Mouse (Mus musculus) stomach, embryonic 15.5 days (tissue): ENCODE data around the gene Selenow. TPM values are rescaled to one million over a fixed set of nuclear protein-coding genes. Genes with fewer than 3 reads are reported as not detected.

Source experiments
- ATAC-seq: fragments of 200-750 bp; cut with Nextera tagmentation; 2 replicates; pipeline ENCODE4 v1.8.0; 2017; ENCODE audit warnings: low read depth, moderate number of reproducible peaks, moderate TSS enrichment; ENCODE audit not compliant: insufficient read depth, low FRiP score
- H3K27ac ChIP-seq: fragments of 300-500 bp; sonication (generic); 2 replicates; pipeline ENCODE4 v1.5.1; 2015; ENCODE audit warnings: mild to moderate bottlenecking, inconsistent platforms
- H3K27me3 ChIP-seq: fragments of 300-500 bp; sonication (generic); replicated peaks from 2 replicates; pipeline ENCODE4 v1.6.1; 2015; ENCODE audit warnings: inconsistent platforms
- H3K36me3 ChIP-seq: fragments of 300-500 bp; sonication (generic); 2 replicates; pipeline ENCODE4 v1.6.1; 2015; ENCODE audit warnings: inconsistent platforms
- H3K4me1 ChIP-seq: fragments of 300-500 bp; sonication (generic); 2 replicates; pipeline ENCODE4 v1.6.1; 2015; ENCODE audit warnings: inconsistent platforms
- H3K4me2 ChIP-seq: fragments of 300-500 bp; sonication (generic); 2 replicates; pipeline ENCODE4 v1.6.1; 2015; ENCODE audit warnings: mild to moderate bottlenecking, inconsistent platforms
- H3K4me3 ChIP-seq: fragments of 300-500 bp; sonication (generic); replicated peaks from 2 replicates; pipeline ENCODE4 v1.5.1; 2015; ENCODE audit warnings: inconsistent platforms
- H3K9ac ChIP-seq: fragments of 300-500 bp; sonication (generic); 2 replicates; pipeline ENCODE4 v1.6.1; 2015; ENCODE audit warnings: inconsistent platforms
- H3K9me3 ChIP-seq: fragments of 300-500 bp; sonication (generic); 2 replicates; pipeline ENCODE4 v1.6.1; 2016; ENCODE audit warnings: inconsistent platforms
- WGBS: fragments of 180-500 bp; shearing (Covaris S2); methylation state at CpG from one replicate; pipeline ENCODE4 v1.1.7; 2015; 5-methylcytosine and 5-hydroxymethylcytosine counted together
- polyA plus RNA-seq: library from polyadenylated mRNA; unstranded; fragments of >200 nt; fragmentation: Nextera tagmentation; extraction: Ambion mirVana; gene quantifications from 2 replicates; pipeline ENCODE4 v1.2.1, GENCODE M21; 2015

The Selenow gene
- polyA plus RNA-seq, 1 experiment from 2014 or later, result 686 TPM

DNA sequence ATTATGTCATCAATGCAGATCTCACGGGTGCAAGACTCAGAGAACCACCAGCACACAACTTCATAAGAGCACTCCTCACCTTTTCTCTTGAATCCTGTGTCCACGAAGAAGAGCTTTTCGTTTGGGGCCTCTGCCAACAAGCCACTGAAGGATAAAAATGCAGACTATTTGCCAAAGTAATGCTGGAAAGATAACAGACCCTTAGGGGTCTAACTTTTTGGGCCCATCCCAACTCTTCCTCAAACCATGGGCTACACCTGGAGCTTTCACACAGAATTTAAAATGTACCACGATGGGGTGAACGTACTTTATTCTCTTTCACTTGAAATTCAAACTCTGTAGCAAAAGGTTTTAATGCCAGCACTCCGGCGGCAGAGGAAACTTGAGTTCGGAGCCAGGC, 23.0 kb upstream of the Selenow start:
- peak overlapping the region; percentile 88 for H3K4me3 ChIP-seq
- H3K4me1 ChIP-seq, result peaks cover 36% of the 10 kb centered on the region
- no peaks in the 10 kb centered on the region for H3K27me3 ChIP-seq
- H3K36me3 ChIP-seq, result peaks cover 45% of the 10 kb centered on the region
- H3K9me3 ChIP-seq, result no peaks in the 10 kb centered on the region
- no peak for ATAC-seq
- peak overlapping the region; percentile 78 for H3K9ac ChIP-seq
- H3K27ac ChIP-seq, result peak overlapping the region; percentile 98
- WGBS, result 6% methylated on average over 8 of the region's 8 CpGs
- peak overlapping the region; percentile 75 for H3K4me2 ChIP-seq

DNA sequence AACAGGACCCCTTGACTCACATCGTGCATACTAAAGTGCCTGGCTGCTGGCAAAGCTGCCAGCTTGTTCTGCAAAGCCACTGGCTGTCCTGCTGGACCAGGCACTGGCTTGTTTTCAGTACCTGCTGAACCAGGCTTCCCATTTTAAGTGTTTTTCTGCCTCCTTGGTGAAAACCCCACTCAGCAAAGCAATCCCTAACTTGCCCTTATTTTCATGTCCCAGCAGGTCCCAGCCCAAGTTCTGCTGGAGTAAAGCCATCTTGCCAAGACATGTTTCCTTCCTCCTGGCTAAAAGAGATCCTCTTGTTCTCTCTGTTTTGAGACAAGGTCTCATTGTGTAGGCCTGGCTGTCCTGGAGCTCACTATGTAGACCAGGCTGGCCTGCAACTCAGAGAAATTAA, 22.1 kb upstream of the Selenow start:
- Histone ChIP-seq H3K4me2 (peak overlapping the region; percentile 16; the same call in 1 of the 2 replicates), H3K9me3 (no peaks in the 10 kb centered on the region), H3K27ac (0 out of 2 replicates have a peak overlapping the region, but pooled peaks have one; percentile 54), H3K4me1 (peaks cover 33% of the 10 kb centered on the region), H3K27me3 (no peaks in the 10 kb centered on the region), H3K4me3 (0 out of 2 replicates have a peak overlapping the region, but pooled peaks have one; percentile 3), H3K9ac (no peak overlapping the region), H3K36me3 (peaks cover 50% of the 10 kb centered on the region)
- no peak for ATAC-seq
- WGBS, result 69% methylated on average over 1 of the region's 1 CpGs

- no peaks in the 10 kb centered on the region for H3K9me3 ChIP-seq
- no peak for ATAC-seq
- no peak overlapping the region for H3K9ac ChIP-seq
- H3K36me3 ChIP-seq, result peaks cover 72% of the 10 kb centered on the region
- no peak overlapping the region for H3K27ac ChIP-seq
- 96% methylated on average over 3 of the region's 3 CpGs for WGBS
- H3K4me2 ChIP-seq, result no peak overlapping the region
- no peaks in the 10 kb centered on the region for H3K27me3 ChIP-seq
- H3K4me3 ChIP-seq, result no peak overlapping the region
- H3K4me1 ChIP-seq, result no peaks in the 10 kb centered on the region
Observed at GRCm38 (mm10) chr7:15938621-15939020, 16.4 kb upstream of the Selenow start.

DNA sequence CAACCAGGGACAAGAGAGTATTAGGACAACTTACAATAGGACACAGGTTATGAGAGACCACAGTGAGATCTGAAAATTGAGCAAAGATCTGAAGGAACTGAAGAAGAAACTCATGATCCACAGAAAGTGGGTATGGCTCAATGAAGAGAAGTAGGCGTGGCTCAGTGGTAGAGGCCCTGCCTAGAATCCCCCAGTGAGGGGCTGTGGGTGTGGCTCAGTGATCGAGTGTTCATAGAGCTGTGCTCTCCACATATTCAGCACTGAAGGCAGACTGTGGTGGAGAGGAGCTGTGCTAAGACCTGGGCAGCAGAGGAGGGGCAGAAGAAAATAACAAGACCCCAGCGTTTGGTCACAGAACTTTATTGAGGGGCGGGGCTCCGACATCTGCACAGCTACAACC, 15.3 kb upstream of the Selenow start:
- Histone ChIP-seq H3K27me3 (no peaks in the 10 kb centered on the region), H3K4me3 (no peak overlapping the region), H3K9me3 (no peaks in the 10 kb centered on the region), H3K27ac (no peak overlapping the region), H3K4me1 (no peaks in the 10 kb centered on the region), H3K4me2 (no peak overlapping the region), H3K9ac (no peak overlapping the region), H3K36me3 (peaks cover 61% of the 10 kb centered on the region)
- 82% methylated on average over 5 of the region's 5 CpGs for WGBS
- ATAC-seq, result no peak

GRCm38 (mm10) chr7:15933437-15934359, 11.5 kb upstream of the Selenow start:
- 0 out of 2 replicates have a peak, but pooled peaks have one; percentile 42 for ATAC-seq
- H3K36me3 ChIP-seq, result peaks cover 25% of the 10 kb centered on the region
- 39% methylated on average over 16 of the region's 16 CpGs for WGBS
- H3K4me1 ChIP-seq, result no peaks in the 10 kb centered on the region
- H3K4me3 ChIP-seq, result no peak overlapping the region
- no peaks in the 10 kb centered on the region for H3K9me3 ChIP-seq
- no peak overlapping the region for H3K9ac ChIP-seq
- H3K27ac ChIP-seq, result 0 out of 2 replicates have a peak overlapping the region, but pooled peaks have one; percentile 12
- no peak overlapping the region for H3K4me2 ChIP-seq
- H3K27me3 ChIP-seq, result no peaks in the 10 kb centered on the region

DNA sequence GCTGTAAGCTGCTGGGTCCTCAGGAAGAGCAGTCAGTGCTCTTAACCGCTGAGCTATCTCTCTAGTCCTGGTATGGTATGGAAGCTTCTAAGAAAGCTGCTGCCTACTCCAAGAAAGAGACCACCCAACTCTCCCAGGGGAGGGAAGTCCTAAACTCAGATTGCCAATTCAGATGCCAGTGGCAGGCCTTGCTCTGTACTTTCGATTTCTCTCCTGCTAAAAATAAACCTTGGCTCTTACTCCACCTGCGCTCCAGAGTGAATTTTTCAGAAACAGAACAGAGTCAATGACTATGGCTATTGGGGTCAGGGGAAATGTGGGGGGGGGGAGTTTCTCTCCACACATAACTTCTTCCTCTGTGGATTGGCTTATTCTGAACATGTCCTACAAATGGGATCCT, 9.4 kb upstream of the Selenow start:
- H3K9me3 ChIP-seq, result no peaks in the 10 kb centered on the region
- H3K27ac ChIP-seq, result no peak overlapping the region
- no peak for ATAC-seq
- H3K27me3 ChIP-seq, result no peaks in the 10 kb centered on the region
- no peak overlapping the region for H3K4me2 ChIP-seq
- 0 out of 2 replicates have a peak, but pooled peaks cover 6% of the 10 kb centered on the region for H3K36me3 ChIP-seq
- H3K4me1 ChIP-seq, result no peaks in the 10 kb centered on the region
- 63% methylated on average over 3 of the region's 3 CpGs for WGBS
- H3K9ac ChIP-seq, result no peak overlapping the region
- no peak overlapping the region for H3K4me3 ChIP-seq

- Histone ChIP-seq H3K9me3 (no peaks in the 10 kb centered on the region), H3K4me2 (no peak overlapping the region), H3K27ac (no peak overlapping the region), H3K9ac (no peak overlapping the region), H3K36me3 (no peaks in the 10 kb centered on the region), H3K4me3 (no peak overlapping the region), H3K27me3 (no peaks in the 10 kb centered on the region), H3K4me1 (no peaks in the 10 kb centered on the region)
- no peak for ATAC-seq
- WGBS, result 65% methylated on average over 2 of the region's 2 CpGs
Observed at GRCm38 (mm10) chr7:15930543-15930942, 8.3 kb upstream of the Selenow start.

DNA sequence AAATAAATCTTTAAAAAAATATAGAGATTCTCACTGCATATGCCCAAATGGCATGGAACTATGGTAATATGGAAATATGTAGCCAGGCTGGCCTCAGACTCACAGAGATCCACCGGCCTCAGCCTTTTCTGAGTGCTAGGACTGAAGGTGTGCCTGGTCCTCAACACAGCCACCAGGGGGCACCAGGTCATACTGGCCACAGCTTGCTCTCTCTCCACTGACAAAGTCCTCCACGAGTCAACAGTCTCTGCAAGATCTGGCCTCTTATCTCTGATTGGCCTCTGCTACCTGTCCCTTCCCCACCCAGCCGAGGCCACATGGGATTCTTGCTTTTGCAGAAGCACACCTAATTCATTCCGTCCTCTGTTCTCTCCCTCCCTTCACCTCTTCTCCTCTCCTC, 7.7 kb upstream of the Selenow start:
- Histone ChIP-seq H3K9me3 (no peaks in the 10 kb centered on the region), H3K27me3 (no peaks in the 10 kb centered on the region), H3K27ac (no peak overlapping the region), H3K4me1 (no peaks in the 10 kb centered on the region), H3K4me3 (no peak overlapping the region), H3K9ac (no peak overlapping the region), H3K36me3 (no peaks in the 10 kb centered on the region), H3K4me2 (no peak overlapping the region)
- WGBS, result 28% methylated on average over 4 of the region's 4 CpGs
- ATAC-seq, result peak; percentile 48; the same call in 1 of the 2 replicates

GRCm38 (mm10) chr7:15921796-15922195, 406 bp downstream of the Selenow start:
- peaks cover 15% of the 10 kb centered on the region for H3K4me1 ChIP-seq
- peak overlapping the region; percentile 85 for H3K27ac ChIP-seq
- H3K27me3 ChIP-seq, result no peaks in the 10 kb centered on the region
- peak overlapping the region; percentile 70 for H3K4me2 ChIP-seq
- WGBS, result 0% methylated on average over 10 of the region's 10 CpGs
- no peaks in the 10 kb centered on the region for H3K9me3 ChIP-seq
- peak; percentile 17; the same call in 1 of the 2 replicates for ATAC-seq
- peak overlapping the region; percentile 81 for H3K4me3 ChIP-seq
- peak overlapping the region; percentile 73 for H3K9ac ChIP-seq
- H3K36me3 ChIP-seq, result peaks cover 24% of the 10 kb centered on the region

GRCm38 (mm10) chr7:15920645-15921190, 1.5 kb downstream of the Selenow start:
- ATAC-seq, result no peak
- Histone ChIP-seq H3K9ac (peak overlapping the region; percentile 73; the same call in 1 of the 2 replicates), H3K9me3 (no peaks in the 10 kb centered on the region), H3K27me3 (no peaks in the 10 kb centered on the region), H3K36me3 (peaks cover 24% of the 10 kb centered on the region), H3K4me1 (peaks cover 15% of the 10 kb centered on the region), H3K4me3 (peak overlapping the region; percentile 81), H3K4me2 (peak overlapping the region; percentile 70), H3K27ac (no peak overlapping the region)
- WGBS, result 89% methylated on average over 6 of the region's 6 CpGs

DNA sequence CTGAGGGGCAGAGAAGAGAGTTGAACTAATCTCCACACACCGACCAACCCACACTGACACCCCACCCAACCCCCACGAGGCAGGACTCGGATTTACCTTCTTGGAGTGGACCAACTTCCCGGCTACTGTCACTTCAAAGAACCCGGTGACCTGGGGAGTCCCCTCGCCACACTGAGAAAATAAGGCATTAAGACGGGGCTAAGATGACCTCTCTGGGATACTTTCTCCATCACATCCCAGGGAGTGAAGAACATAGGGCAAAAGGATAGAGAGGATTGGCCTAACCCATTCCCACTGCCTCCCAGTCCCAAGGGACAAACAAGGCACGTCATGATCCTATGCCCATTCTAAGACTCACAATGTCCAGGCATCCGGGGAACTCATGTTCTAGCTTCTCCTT, 2.3 kb downstream of the Selenow start:
- H3K36me3 ChIP-seq, result peaks cover 24% of the 10 kb centered on the region
- H3K9ac ChIP-seq, result no peak overlapping the region
- H3K27ac ChIP-seq, result no peak overlapping the region
- H3K4me2 ChIP-seq, result no peak overlapping the region
- no peaks in the 10 kb centered on the region for H3K9me3 ChIP-seq
- WGBS, result 93% methylated on average over 9 of the region's 9 CpGs
- no peak overlapping the region for H3K4me3 ChIP-seq
- H3K4me1 ChIP-seq, result peaks cover 15% of the 10 kb centered on the region
- no peak for ATAC-seq
- no peaks in the 10 kb centered on the region for H3K27me3 ChIP-seq

DNA sequence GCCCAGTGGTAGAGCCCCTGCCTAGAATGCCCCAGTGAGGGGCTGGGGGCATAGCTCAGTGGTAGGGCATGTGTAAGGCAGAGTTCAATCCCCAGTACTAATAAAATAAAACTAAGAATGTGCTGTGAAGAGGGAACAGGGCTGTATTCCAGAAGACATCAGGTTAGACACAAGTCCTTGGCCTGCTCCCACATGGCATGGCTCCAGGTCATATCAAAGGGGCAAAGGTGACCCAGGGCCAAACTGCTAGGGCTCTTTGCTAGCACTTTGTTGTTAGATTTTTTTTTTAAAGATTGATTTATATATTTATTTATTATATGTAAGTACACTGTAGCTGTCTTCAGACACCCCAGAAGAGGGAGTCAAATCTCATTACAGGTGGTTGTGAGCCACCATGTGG, 3.8 kb downstream of the Selenow start:
- no peak overlapping the region for H3K4me2 ChIP-seq
- no peaks in the 10 kb centered on the region for H3K9me3 ChIP-seq
- no peak overlapping the region for H3K4me3 ChIP-seq
- no peaks in the 10 kb centered on the region for H3K27me3 ChIP-seq
- no peak overlapping the region for H3K27ac ChIP-seq
- peaks cover 15% of the 10 kb centered on the region for H3K4me1 ChIP-seq
- H3K36me3 ChIP-seq, result peaks cover 24% of the 10 kb centered on the region
- no peak for ATAC-seq
- no peak overlapping the region for H3K9ac ChIP-seq
